Mouse (Mus musculus): Measurements from ENCODE around the gene Olfr952. TPM values are rescaled to one million over a fixed set of nuclear protein-coding genes. Genes with fewer than 3 reads are reported as not detected.

The Olfr952 gene
- polyA plus RNA-seq (2017; shearing (Covaris generic)), result not detected

GRCm38 (mm10) chr9:39427048-39427447 lies at the start of gene Olfr952:
Gene Olfr952, minus strand, starts transcription at chr9:39427148.

DNA sequence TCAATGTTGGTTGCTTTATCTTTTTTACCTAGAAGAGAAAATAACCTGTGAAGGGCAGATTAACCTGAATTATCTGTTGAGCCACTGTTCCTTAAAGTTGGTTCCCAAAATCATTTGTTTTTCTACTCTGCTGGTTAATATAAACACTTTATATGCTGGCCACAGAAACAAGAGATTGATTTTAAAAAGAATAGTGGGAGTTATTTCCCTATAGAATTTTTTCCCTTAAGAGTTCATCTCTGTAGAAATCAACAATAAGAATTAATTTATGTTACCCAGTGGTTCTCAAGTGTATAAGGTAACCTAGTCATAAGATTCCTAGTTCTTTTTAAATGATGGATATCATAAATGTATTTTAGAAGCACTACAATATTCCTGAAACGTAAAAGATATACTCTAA lies 44.9 kb upstream of the Olfr952 start, which contains the start of gene Olfr955:
Gene Olfr955, minus strand, starts transcription at position 101 of the 400 bp plus-strand sequence.

GRCm38 (mm10) chr9:39456401-39456800 lies 29.5 kb upstream of the Olfr952 start, which contains the start of gene Olfr954:
Gene Olfr954, plus strand, starts transcription at chr9:39456701.

DNA sequence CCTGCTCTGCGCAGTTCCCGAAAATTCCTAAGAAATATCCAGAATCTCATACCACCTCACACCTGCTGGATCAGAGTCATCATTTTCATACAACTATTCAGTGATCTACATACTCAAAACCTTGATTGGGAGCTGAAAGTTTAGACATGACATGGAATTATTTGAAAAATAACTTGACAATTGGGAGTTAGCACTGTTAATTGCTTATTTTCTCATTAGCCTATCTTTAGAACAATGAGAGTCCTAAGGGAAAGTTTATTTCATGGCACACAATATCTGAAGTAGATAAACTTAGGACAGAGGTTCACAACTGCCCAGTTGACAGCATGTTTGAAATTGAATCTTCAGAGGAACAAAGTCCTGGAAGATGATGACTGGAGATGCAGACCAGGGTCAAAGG lies 39.8 kb downstream of the Olfr952 start, which contains the start of gene Olfr951:
Gene Olfr951, plus strand, starts transcription at position 301 of the 400 bp plus-strand sequence.

Other genes with a start within 250 kb of the Olfr952 start
- gene Olfr944, start 225.2 kb downstream of the Olfr952 start, polyA plus RNA-seq (2017; shearing (Covaris generic)), result not detected
- gene Olfr1537, start 177.2 kb downstream of the Olfr952 start, polyA plus RNA-seq (2017; shearing (Covaris generic)), result not detected
- under 1 TPM in 1 of 2 experiments, not detected in 1; 0.24 TPM for gene Olfr945, start 150.3 kb downstream of the Olfr952 start, polyA plus RNA-seq (2017; shearing (Covaris generic))
- not detected for gene Olfr948, start 101.1 kb downstream of the Olfr952 start, polyA plus RNA-seq (2017; shearing (Covaris generic))
- gene Olfr951, start 39.7 kb downstream of the Olfr952 start, polyA plus RNA-seq (2017; shearing (Covaris generic)), result not detected
- gene Olfr954, start 29.6 kb upstream of the Olfr952 start, polyA plus RNA-seq (2017; shearing (Covaris generic)), result not detected
- gene Olfr955, start 44.8 kb upstream of the Olfr952 start, polyA plus RNA-seq (2017; shearing (Covaris generic)), result not detected
- gene Olfr44, start 66.8 kb upstream of the Olfr952 start, polyA plus RNA-seq (2017; shearing (Covaris generic)), result not detected
- gene Olfr957, start 88.7 kb upstream of the Olfr952 start, polyA plus RNA-seq (2017; shearing (Covaris generic)), result not detected
- not detected for gene Olfr958, start 126.9 kb upstream of the Olfr952 start, polyA plus RNA-seq (2017; shearing (Covaris generic))
- not detected for gene Olfr959, start 148.4 kb upstream of the Olfr952 start, polyA plus RNA-seq (2017; shearing (Covaris generic))
- gene AW551984, start 177.3 kb upstream of the Olfr952 start, polyA plus RNA-seq (2017; shearing (Covaris generic)), result under 1 TPM; 0.11 to 0.82 TPM
- under 1 TPM in 1 of 2 experiments, not detected in 1; 0.25 TPM for gene Olfr148, start 183.5 kb upstream of the Olfr952 start, polyA plus RNA-seq (2017; shearing (Covaris generic))
- gene Olfr960, start 194.2 kb upstream of the Olfr952 start, polyA plus RNA-seq (2017; shearing (Covaris generic)), result not detected
- gene Olfr961, start 217.9 kb upstream of the Olfr952 start, polyA plus RNA-seq (2017; shearing (Covaris generic)), result under 1 TPM; 0.11 to 0.13 TPM
- not detected for gene Olfr963, start 240.1 kb upstream of the Olfr952 start, polyA plus RNA-seq (2017; shearing (Covaris generic))

Measured in inflammation-experienced regulatory T-cells (primary cell).